Mouse (Mus musculus) cortical plate, adult 2 months (tissue): ENCODE results near the gene Gm3127. TPM values are rescaled to one million over a fixed set of nuclear protein-coding genes. Genes with fewer than 3 reads are reported as not detected.
A peak's percentile ranks its signal among the peaks of the same experiment; 100 is the strongest.
"Not testable (repeated sequence)": the region's sequence is repeated elsewhere in the genome, so short reads cannot be mapped to it uniquely, and the experiment has no call there.

ENCODE experiments used
- H3K27ac ChIP-seq: fragments of 200-500 bp; 2 replicates; pipeline ENCODE4 v1.5.1; 2012; ENCODE audit warnings: low read length, control low read depth, inconsistent platforms; ENCODE audit not compliant: insufficient read depth
- H3K4me1 ChIP-seq: fragments of 200-500 bp; 2 replicates; pipeline ENCODE4 v1.6.1; 2011; ENCODE audit warnings: low read length; ENCODE audit not compliant: control insufficient read depth, insufficient read depth
- H3K4me3 ChIP-seq: fragments of 200-500 bp; 2 replicates; pipeline ENCODE4 v1.5.1; 2011; ENCODE audit warnings: mild to moderate bottlenecking, low read length, control low read depth; ENCODE audit not compliant: insufficient read depth
- polyA plus RNA-seq: library from polyadenylated mRNA; depleted of rRNA; stranded (reverse); fragments of >200 nt; gene quantifications from 2 replicates; pipeline ENCODE4 v1.2.3, GENCODE M21; 2012; rRNA removed

Gene Gm3127
- not detected in 2 replicates for polyA plus RNA-seq

DNA sequence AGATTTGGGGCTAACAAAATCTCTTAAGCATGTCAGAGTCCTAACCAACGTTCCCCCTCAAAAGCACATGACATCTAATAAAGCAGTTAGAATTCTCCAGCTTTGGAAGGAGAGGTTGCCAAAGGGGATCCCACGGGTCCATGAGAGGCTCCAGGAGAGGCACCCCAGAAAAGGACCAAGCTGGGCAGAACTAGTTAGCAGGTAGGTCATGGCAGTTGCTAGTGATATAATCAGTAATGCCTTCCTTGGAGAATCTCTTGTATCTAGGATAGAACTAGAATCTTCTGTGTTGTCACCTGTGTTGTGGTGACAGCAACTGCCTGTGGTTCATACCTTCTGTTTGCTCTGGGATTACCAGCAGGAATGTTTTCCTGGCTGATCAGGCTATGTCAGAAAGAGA, at the start of gene Gm3127:
Gm3127 (plus strand) TSS at position 301 of the 400 bp plus-strand sequence.
- H3K4me1 ChIP-seq, H3K27ac ChIP-seq, H3K4me3 ChIP-seq: not testable (repeated sequence)

DNA sequence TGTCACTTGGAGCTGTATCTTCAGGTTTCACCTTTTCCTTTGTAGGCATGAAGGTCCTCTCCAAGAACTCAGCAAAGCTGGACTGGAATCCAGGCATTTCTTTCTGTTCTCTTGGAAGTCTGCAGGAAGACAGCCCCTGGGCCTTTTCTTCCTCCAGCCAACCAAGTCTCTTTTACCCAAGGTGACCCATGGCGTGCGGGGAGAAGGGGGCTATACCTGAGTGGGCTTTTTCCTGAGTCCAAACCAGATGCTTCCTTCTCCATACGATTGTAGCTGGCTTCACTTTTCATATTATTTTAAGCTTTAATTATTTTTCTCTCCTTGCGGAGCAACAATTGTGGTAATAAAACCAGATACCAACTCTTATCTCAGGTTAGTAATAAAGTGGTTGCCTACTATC, 23.2 kb upstream of the Gm3127 start:
- not testable (repeated sequence) for H3K27ac ChIP-seq, H3K4me3 ChIP-seq, H3K4me1 ChIP-seq

DNA sequence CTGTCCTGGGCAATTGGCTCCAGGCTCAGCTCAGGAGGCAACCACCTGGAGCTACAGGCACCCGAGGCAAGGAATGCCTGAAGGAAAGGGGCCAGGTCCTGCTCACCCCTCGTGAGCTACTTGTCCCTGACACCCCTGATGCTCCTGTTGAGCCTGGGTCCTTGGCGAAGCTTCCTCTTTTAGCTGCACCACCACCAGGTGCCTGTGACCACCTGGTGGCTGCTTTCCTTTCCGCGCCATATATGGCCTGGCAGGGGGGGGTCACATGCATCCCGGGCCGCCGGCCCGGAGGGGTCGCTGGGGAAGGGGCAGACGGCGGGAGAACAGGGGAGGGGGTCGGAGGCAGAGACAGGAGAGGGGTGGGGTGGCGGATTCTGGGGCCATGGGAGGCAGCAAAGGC, 17.2 kb downstream of the Gm3127 start:
- H3K27ac ChIP-seq, H3K4me1 ChIP-seq: not testable (repeated sequence)
- peak overlapping the region; percentile 45; the same call in 1 of the 2 replicates for H3K4me3 ChIP-seq

DNA sequence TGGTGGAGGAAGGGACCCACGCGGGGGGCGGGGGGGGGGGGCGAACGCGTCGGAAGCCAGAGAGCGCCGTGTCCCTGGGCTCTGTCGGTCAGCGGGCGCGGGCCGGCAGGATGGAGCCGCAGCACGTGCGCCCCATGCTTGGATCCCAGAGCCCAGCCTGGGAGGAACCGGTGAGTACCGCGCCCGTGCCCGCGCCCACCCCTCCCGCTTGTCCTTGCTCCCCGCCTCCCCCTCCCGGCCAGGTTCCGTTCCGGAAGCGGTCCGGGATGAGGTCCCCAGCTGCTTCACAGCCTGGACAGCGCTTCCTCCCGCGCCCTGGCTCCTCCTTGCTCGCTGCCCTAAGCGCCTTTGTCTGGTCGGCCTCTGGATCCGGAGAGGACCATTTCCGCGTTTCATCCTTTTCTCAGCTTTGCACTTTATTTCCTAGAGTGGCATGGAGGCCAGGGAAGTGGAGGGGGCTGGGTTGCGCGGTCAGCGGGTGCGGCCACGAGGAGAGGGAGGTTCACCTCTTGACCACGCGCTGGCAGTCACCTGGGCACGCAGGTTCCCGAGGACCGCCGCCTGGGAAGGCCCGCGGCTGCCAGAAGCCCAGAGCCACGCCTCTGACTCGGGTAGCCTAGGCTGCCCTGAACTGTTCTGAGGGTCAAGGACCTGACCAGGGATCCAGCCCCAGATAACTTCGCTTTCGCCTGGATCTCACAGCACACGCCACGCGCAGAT, 17.8 kb downstream of the Gm3127 start, which contains the start of gene Gm2974:
Gm2974 (plus strand) TSS at position 86 of the 720 bp plus-strand sequence.
- H3K4me1 ChIP-seq, H3K27ac ChIP-seq: not testable (repeated sequence)
- H3K4me3 ChIP-seq = peak within 1 kb of the TSS; percentile 45

DNA sequence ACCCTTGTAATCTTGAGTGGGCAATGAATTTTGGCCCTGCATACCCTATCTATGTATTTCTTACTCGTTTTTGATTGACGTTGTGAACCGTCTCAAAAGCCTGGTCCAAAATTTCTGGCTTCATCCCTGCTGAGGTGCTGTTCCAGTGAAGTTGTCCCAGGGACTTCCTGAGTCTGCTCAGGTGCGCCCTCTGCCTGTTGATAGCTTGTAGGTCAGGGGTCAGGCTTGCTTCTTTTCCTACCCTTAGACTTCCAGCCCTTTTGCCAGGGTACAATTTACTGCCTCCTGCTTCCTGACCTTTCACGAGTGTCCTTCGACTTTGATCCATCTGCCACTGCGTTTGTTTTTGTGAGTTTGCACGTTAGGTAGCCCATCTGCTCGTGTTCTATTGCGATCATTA, 18.5 kb downstream of the Gm3127 start:
- H3K27ac ChIP-seq, H3K4me1 ChIP-seq, H3K4me3 ChIP-seq: not testable (repeated sequence)

Other genes with a start within 250 kb of the Gm3127 start
- gene Gm3029, start 233.3 kb upstream of the Gm3127 start, polyA plus RNA-seq = not detected in 2 replicates
- gene Gm3095, start 201.5 kb upstream of the Gm3127 start, polyA plus RNA-seq = 0.35 and 0.66 TPM in 2 replicates
- gene Gm3099, start 166.6 kb upstream of the Gm3127 start, polyA plus RNA-seq = not detected in 2 replicates
- 0.17 and 0.25 TPM in 2 replicates for gene Gm5796, start 141.1 kb upstream of the Gm3127 start, polyA plus RNA-seq
- not detected in 2 replicates for gene Gm3115, start 80.9 kb upstream of the Gm3127 start, polyA plus RNA-seq
- gene Gm8108, start 54.5 kb upstream of the Gm3127 start, polyA plus RNA-seq = 0.90 and 1.1 TPM in 2 replicates
- 0.81 and 1.1 TPM in 2 replicates for gene Gm2974, start 17.5 kb downstream of the Gm3127 start, polyA plus RNA-seq
- not detected in 2 replicates for gene Gm3138, start 84.6 kb downstream of the Gm3127 start, polyA plus RNA-seq
- gene Gm3149, start 152.3 kb downstream of the Gm3127 start, polyA plus RNA-seq = not detected in 2 replicates
- 0.50 and 0.81 TPM in 2 replicates for gene 2610042L04Rik, start 169.7 kb downstream of the Gm3127 start, polyA plus RNA-seq
- gene Gm3159, start 232.5 kb downstream of the Gm3127 start, polyA plus RNA-seq = not detected in 2 replicates